Mouse (Mus musculus) activated CD4-positive, CD25-positive, alpha-beta regulatory T cell, adult 4 months (primary cell): ENCODE results near the gene Hsp90ab1. TPM values are rescaled to one million over a fixed set of nuclear protein-coding genes. Genes with fewer than 3 reads are reported as not detected.

Source experiments
- ATAC-seq: one replicate; pipeline ENCODE4 v1.8.0; 2017
- polyA plus RNA-seq, 2 experiments: library from polyadenylated mRNA; unstranded; fragments of 100-300 nt; shearing (Covaris generic); gene quantifications; one replicate each; pipeline ENCODE4 v1.2.1; 2017

Hsp90ab1 gene
- polyA plus RNA-seq, 2 experiments from 2014 or later, result 836 to 982 TPM

DNA sequence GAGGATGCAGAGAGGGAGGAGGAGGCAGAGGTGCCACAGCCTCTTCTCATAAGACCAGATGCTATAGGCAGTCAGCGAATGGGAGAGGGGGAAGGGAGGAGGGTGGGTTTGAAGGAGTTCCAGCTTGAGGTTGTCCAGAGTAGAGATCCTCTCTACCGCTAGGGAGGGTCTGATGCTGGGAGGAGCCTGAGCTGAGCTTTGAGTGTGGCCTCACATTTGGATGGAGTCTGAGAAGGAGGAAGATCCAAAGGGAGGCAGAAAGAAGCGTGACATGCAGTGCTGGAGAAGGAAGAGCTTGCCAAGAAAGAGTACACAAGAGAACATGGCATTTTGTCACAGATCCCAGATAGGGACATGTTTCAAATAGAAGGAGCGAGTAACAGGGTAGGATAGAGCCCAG lies 34.7 kb downstream of the Hsp90ab1 start:
- ATAC-seq, result no peak

DNA sequence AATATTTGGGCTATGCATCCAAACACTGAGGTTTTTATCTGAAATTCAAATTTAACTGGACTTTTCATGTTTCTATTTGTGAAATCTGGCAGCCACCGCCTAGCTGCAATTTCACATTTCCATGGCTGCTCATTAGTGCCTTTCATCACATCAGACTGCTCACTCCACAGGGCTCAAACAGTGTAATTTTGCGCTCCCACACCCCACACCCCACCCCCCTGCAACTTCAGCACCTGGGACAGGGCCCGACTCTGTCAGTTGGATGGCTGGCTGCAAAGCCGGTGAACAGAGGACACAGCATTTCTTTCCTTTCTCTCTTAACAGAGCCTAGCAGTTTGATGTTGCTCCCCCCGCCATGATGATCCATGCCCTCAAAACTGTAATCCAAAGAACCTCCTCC lies 36.8 kb downstream of the Hsp90ab1 start:
- ATAC-seq, result no peak

DNA sequence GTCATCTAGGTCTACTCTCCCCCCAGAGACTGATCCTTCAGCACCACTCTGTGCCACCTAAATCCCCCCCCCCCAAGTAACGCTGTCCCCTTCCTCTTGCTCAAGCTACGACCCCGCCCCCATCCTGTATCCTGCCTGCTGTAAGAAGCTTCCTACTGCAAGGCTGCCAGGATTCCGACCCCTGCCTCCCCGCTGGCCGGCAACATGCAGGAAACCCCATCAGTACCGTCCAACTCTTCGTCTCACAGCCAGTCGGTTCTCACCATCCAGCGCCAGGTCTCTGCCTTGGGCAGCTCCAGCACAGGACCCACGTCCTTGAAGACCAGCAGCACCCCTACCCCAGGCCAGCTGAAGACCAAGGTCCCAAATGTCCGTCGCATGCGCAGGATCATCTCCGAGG lies 40.2 kb downstream of the Hsp90ab1 start:
- ATAC-seq, result no peak

DNA sequence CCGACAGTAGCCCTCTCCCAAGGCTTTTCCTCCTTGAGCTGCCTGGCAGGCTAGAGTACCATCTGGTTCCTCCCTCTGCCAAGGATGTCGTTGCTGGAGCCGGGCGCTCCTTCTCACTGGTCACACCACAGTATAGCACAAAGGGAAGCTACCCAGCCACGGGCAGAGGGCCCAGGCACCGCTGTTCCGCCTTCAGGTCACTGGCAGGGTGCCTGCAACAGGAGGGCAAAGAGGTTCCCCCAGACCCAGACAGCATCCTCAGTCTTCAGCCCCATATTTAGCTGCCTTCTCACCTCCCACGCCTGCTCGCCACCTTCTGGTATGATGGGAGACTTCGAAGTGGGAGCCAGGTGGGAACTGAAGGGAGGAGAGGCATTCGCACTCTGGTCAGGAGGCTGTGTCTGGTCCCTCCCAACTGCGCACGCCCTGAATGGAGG lies 42.7 kb downstream of the Hsp90ab1 start:
- no peak for ATAC-seq

DNA sequence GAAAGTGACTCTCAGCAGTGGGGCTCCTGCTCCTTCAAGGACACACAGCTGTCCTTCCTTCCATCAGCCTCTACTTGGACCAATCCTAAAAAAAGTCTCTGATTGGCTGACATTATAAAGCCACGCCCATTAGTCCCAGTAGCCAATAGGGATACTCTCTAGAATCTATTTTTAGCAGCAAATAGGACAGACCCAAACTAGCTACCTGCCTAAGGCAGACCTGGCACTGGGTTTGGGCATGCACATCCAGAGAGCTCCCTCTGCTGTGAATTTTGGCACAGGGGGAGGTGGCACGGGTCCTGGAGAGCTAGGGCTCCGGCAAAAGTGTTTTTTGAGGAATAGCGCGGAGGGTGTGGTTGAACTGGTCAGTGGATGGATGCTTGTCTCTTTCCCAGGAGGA lies 46.5 kb downstream of the Hsp90ab1 start:
- ATAC-seq, result no peak

DNA sequence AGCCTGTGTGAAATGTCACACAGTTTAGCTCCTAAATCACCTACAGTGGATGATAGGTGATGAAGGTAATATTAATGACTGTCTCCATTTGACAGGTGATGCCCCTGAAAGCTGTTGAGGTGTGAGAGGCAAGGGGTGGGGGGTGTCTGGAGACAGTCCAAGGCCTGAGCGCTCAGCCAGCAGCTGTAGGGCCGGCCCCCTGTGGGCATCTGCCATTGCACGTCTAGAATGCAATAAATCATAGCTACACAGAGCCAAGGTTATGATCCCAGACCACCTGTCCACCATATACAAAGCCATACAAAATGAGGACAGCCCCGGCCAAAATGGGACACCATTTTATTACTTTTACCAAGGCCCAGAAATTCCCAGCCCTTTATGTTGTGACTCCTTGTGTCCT lies 48.1 kb downstream of the Hsp90ab1 start:
- ATAC-seq, result no peak

DNA sequence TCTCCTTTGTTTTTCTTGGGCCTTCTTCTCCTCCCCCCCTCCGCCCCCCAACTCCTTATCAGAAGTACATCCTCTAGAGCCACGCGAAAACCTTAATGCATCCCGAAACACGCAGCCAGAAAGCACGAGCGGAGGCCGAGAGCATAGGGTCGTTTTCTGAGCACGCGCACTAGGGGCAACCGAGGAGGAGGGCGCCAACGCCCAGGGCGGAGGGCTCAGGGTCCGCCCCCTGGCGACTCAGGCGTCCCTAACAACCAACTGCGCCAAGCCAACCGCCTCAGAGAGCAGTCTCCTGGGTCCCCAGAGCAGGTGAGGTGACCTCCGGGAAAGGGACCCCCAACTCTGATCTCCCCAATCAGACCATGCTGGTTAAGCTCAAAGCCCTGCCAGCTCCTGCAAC lies 49.8 kb downstream of the Hsp90ab1 start, which contains the start of gene Tcte1:
Gene Tcte1 (plus strand): TSS at position 172 of the 400 bp plus-strand sequence.
- ATAC-seq, result no peak

DNA sequence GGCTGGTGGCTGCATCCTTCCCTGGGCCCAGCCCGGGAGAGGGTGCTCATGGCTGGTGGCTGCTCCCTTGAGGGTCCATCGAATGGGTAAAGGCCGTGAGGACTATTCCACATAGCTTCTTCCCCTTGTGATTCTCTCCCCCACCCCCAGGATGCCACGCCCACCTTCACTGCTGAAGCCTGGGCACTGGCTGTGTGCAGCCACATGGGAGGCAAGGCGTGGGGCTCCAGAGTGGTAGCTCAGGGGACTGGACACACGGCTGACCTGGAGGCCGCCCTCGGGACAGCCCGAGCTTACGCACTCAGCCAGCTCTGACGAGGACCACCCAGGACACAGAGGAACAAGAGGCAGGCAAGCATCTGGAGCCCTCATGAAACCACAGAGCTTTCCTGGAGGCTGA lies 52.9 kb downstream of the Hsp90ab1 start:
- ATAC-seq, result no peak

DNA sequence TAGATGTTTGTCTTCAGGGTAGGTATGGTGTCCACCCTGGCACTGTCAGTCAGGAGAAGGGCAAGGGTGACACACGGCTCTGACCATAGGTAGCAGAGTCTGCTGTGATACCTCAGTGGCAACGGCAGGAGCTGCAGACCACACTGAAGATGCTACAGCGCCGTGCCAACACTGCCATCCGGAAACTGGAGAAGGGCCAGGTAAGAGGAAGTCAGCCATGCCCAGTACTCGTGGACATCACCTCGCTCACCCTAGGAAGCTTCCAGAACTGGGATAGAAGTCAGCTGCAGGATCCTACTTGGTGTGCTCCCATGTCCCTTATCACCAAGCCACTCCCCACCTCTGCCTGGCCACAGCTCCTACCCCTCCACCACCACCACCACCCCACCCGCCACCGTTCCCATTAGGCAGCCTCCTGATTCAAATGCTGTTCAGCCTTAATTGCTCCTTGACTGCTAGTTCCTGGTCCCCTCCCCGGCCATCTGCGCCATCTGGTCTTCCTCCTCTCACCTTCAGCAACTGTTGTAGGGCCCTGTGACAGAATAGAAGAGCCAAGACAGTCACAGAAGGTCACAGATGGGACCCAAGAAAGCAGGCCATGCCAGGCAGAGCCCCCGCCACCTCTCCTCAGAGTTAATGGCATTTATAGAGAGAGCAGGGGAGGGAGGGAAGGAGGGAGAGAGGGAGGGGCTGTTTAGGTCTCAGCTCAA lies 54.1 kb downstream of the Hsp90ab1 start:
- ATAC-seq, result no peak

Other genes starting within 250 kb of the Hsp90ab1 start
- gene Cdc5l, start 139.5 kb downstream of the Hsp90ab1 start, polyA plus RNA-seq, result 10 to 100 TPM; 61.5 to 69.5 TPM
- gene Spats1, start 97.9 kb downstream of the Hsp90ab1 start, polyA plus RNA-seq, result under 1 TPM; 0.43 to 0.74 TPM
- 1 to 10 TPM; 2.1 to 3.4 TPM for gene Aars2, start 66.4 kb downstream of the Hsp90ab1 start, polyA plus RNA-seq
- gene Tcte1, start 49.8 kb downstream of the Hsp90ab1 start, polyA plus RNA-seq, result not detected
- gene Tmem151b, start 23.6 kb downstream of the Hsp90ab1 start, polyA plus RNA-seq, result not detected
- gene Nfkbie, start 17.6 kb downstream of the Hsp90ab1 start, polyA plus RNA-seq, result 10 to 100 TPM; 28.3 to 50.2 TPM
- 10 to 100 TPM; 27.7 to 33.8 TPM for gene Slc35b2, start 9.4 kb downstream of the Hsp90ab1 start, polyA plus RNA-seq
- gene Slc29a1, start 26.3 kb upstream of the Hsp90ab1 start, polyA plus RNA-seq, result 10 to 100 TPM; 82.3 to 85.3 TPM
- gene Mymx, start 28.8 kb upstream of the Hsp90ab1 start, polyA plus RNA-seq, result not detected
- under 1 TPM in 1 of 2 experiments, not detected in 1; 0.33 TPM for gene Capn11, start 86.1 kb upstream of the Hsp90ab1 start, polyA plus RNA-seq
- gene Mrpl14, start 113.1 kb upstream of the Hsp90ab1 start, polyA plus RNA-seq, result 10 to 100 TPM; 73.4 to 90.9 TPM
- gene Tmem63b, start 113.6 kb upstream of the Hsp90ab1 start, polyA plus RNA-seq, result 1 to 10 TPM; 2.7 to 3.6 TPM
- not detected for gene 1600014C23Rik, start 160.6 kb upstream of the Hsp90ab1 start, polyA plus RNA-seq